Mouse (Mus musculus) adrenal gland, postnatal 25 days (tissue): ENCODE results near the gene Tcfl5. TPM values are rescaled to one million over a fixed set of nuclear protein-coding genes. Genes with fewer than 3 reads are reported as not detected.

ENCODE experiments used
- DNase-seq: peaks from one replicate; pipeline ENCODE4 v3.0.0; 2021; ENCODE audit warnings: mixed read lengths
- long read RNA-seq: library from polyadenylated mRNA; stranded (forward); transcript quantifications from one replicate; pipeline ENCODE4 v2.0.0, GENCODE M21; 2021
- total RNA-seq: library from RNA; stranded (reverse); gene quantifications from 2 replicates; pipeline ENCODE4 v1.2.3, GENCODE M21; 2021

Tcfl5 gene
- not detected in 2 replicates for total RNA-seq
- long read RNA-seq: 0 reads

DNA sequence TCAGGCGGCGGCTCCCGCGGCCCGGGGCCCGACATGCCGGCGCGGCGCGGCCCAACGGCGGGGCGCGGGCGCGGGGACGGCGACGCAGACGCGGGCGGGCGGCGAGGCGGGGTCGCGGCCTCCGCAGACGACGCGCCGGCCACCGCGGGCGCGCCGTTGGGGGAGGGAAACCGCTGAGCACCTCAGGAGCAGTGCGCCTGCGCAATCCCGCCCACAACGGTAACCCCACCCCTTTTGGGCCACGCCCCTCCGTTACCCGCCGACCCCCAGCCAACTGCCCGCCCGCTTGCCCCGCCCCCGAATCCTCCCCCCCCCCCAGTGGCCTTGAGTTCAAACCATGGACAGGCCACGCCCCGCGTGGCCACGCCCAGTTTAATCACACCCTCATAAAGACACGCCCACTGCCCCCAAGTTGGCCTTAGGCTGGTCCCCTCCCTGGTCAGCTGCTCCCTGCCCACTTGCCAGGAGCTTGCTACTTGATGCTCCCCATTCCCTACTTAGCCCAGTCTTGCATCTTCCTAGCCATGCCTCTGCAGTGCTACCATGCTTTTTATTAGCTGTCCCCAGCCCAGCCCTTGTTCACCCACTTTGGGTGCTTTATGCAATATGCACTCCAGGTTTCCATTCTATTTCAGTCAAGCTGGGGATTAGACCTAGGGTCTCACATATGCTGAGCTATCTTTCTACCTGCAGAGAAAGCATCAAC, at the start of gene Tcfl5:
TSS of gene Tcfl5 (minus strand) at position 154 of the 706 bp plus-strand sequence.
- no peak for DNase-seq

- DNase-seq: peak; percentile 32
Observed at GRCm38 (mm10) chr2:180689841-180690240, 47.3 kb upstream of the Tcfl5 start.

GRCm38 (mm10) chr2:180684031-180684430, 41.5 kb upstream of the Tcfl5 start:
- no peak for DNase-seq

DNA sequence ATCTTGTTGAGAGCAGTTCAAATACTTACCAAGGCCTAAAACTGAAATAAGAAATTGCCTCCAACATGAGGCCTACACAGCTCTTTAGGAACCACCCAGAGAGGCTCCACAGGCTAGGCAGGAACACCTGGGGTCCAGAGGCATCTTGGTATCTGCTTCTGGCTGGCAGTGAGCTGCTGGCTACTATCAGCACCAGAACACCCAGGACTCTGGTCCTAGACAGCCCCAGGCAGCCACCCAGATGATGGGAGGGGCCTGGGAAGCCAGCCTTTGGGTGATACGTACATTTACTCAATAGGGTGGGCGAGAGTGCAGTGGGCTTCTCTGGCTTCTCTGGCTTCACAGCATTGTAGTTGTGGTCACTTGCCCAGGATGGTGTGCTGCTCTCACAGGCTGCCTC, 41.0 kb upstream of the Tcfl5 start:
- DNase-seq: no peak

DNA sequence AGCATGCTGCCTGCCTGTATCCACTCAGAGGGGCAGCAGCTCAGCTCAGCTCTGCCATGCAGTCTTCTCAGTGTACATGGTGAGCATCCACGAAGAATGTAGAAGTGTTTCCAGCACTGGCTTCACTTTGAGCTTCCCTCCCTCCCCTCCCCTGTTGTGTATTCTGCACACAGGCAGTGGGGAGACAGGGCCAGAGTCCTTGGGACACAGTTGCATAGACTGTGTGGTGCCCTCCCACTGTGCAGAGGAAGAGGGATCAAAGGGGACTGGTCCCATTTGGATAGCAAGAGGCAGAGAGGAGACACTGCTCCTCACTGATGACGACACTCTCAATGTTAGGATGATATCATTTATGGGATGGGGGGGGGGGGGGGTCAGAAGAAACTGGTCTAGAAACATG, 38.7 kb upstream of the Tcfl5 start:
- no peak for DNase-seq

DNA sequence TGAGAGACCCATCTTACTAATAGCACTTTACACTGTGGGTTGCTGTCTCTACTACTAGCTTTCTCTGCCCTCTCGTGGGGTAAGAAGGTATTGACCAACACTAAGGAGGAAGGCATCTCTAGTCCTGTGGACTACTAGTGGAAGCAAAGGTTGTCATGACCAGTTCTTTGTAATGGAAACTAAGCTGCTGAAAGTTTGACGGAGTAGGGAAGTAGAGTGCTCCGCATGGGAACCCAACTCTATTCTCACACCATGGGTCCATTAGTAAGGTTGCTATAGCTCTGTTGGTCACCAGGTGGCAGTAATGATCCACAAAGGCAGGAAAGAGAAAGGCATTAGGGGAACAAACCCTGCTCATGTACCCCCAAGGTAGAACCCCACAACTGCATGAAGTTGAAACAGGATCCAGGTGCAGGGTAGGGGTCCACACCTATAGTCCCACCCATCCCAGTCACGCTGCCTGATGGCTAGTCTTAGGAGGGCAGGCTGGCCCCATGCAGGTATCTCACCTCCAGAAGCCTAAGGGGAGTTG, 36.2 kb upstream of the Tcfl5 start:
- peak; percentile 38 for DNase-seq

- DNase-seq: no peak
Observed at GRCm38 (mm10) chr2:180676706-180677105, 34.2 kb upstream of the Tcfl5 start.

- DNase-seq: no peak
Observed at GRCm38 (mm10) chr2:180662008-180662407, 19.5 kb upstream of the Tcfl5 start.

DNA sequence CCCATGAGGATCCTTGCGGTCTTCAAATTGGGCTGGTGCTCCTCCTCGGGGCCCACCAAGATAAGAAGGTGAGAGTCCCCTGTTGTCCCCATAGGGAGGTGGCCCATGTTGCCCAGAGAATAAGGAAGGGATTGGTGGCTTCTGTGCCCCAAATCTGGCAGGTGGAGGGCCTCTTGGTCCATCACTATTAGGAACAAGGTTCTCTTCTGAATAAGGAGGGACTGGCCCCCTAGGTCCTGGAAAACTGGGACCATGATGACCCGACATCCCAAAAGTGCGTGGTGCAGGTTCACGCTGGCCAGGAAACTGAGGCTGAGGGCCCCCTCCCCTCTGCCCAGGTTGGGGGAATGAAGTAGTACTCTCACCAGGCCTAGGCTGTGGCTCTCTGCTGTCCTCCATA, 18.0 kb upstream of the Tcfl5 start:
- DNase-seq: no peak

GRCm38 (mm10) chr2:180659353-180660150, 17.0 kb upstream of the Tcfl5 start:
- peak; percentile 25 for DNase-seq

GRCm38 (mm10) chr2:180658381-180658780, 15.9 kb upstream of the Tcfl5 start:
- no peak for DNase-seq

DNA sequence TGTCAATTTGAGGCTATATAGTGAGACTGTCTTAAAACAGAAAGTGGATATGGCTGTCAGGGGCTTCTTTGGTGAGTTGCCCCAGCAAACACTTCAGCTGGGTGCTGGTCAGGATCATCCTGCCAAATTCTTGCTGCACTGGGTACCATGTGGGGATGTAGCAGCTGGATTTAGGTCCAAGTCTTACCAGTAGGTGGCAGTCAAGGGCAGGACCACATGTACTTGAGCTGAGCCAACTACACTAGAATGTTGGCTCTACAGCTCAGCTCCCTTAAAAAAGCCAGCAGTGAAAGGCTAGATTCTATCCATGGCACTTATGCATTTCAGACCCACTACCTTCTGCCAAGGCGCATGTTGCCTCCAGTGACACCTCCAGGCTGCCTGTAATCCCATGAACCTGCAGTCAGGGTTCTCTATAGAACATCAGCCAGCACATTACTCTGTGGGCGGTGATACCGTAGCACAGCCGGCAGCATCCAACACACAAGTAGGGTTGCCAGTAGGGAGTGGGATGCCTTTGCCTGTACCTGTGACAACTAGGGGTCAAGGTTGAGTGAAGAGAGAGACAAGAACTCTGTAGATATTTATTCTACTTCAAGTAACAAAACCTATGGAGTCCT, 15.0 kb upstream of the Tcfl5 start:
- peak; percentile 65 for DNase-seq

- no peak for DNase-seq
Observed at GRCm38 (mm10) chr2:180655150-180655549, 12.6 kb upstream of the Tcfl5 start.

DNA sequence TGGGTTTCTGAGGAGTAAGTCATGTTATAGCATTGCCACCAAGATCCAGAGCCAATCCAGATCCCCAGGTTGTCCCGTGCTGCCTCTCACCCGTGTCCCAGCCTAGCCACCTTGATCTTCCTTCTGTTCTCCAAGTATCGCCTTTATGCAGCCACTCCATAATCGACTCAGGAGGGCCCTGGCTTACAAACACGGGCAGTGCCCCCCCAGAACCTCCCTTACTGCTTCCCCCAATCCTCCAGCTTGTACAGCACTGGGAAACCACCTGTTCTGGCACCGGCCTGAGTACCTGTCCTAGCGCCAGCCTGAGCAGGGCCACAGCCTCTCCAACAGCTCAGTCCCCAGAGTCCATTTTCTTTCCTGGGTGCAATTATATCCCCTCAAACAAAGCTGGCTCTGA, 12.2 kb upstream of the Tcfl5 start:
- DNase-seq: no peak

GRCm38 (mm10) chr2:180646841-180647240, 4.3 kb upstream of the Tcfl5 start:
- no peak for DNase-seq

DNA sequence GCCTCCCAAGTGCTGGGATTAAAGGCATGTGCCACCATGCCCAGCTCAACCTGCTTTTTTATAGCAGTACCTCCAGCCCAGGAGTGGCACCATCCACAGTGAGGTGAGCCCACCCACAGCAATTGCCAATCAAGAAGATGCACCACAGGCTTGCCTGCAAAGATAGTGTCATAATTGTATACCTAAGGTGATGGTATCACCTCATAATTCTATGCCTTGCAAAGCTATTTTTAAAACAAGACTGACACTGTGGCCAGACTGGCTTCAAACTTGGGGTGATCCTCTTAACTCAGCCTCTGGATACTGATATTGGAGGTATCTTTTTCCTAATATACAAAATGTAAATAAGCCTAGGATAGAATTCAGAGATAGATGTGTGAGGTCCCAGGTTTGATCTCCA, 1.1 kb upstream of the Tcfl5 start:
- no peak for DNase-seq

DNA sequence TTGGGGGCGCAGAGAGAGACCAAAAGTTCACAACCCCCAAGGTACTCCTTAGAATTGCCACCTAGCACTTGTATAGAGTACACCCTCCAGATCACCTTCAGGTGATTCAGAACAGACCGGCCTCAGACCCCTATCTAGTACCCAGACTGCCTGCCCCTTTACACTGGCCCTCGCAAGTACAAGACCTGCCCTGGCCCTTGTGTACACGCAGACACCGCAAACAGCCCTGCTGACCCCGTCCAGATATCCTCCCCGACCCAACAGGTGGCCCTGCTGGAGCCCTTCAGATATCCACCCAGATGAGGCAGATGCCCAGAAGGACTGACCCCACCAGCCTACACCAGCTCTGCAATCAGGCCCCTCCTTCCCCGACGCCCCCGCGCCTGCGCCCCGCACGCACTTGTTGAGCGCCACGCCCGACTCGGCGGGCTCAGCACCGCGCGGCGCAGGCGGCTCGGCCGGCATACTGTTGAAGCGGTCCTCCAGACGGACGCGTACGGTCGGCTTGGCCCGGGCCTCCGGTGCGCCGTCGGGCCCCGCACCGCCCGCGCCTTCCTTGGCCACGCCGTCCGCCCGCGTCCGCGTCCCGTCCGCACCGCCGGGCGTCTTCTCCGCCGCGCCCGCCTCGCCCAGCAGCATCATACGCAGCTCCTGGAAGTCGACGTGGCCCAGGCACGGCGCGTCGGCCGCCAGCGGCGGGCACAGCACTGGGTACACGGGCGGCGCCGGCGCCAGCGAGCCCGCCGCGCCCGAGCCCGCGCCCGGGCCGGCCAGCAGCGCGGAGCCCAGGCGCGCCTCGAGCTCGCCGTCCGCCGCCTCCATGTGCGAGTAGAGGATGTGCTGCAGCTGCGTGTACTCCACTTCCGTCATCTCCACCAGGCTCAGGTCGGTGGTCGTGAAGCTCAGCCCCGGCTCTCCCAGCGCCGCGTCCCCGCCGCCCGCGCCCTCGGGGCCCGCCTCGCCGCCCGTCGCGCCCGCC, 643 bp downstream of the Tcfl5 start:
- no peak for DNase-seq

DNA sequence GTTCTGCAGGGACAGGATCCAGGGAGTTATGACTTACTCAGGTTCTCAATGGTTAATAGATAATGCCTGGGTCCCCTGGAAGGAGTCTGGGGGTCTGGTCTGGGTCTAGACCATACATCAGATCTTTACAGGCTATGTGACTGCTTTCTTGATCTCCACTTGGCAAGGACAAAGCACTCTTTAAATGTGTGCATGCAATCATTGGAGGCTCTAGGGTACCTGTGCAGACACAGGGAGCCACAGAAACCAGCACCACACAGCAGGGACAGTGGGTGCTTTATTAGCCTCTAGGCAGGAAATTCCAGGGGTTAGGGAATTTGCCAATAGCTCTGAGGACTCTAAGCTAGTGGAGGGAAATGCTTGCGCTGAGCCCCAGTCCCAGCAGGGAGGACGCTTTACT, 30.6 kb downstream of the Tcfl5 start:
- DNase-seq: no peak

DNA sequence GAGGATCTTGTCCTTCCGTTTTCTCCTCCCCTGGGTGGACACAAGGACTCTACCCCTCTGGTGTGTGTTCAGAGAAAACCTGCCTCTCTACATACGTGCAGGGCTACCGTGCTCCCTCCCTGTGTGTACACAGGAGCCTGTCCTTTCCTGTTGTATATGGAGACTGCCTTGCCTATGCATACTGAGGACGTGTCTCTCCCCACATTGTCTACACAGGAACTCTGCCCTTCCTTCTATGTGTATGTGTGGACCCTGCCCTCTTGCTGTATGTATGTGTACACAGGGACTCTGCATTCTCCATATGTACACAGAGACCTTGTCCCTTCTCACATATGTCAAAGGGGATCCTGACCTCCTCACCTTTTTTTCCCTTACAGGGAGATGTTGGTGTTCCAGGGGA, 32.2 kb downstream of the Tcfl5 start:
- no peak for DNase-seq

GRCm38 (mm10) chr2:180604781-180605180, 37.7 kb downstream of the Tcfl5 start:
- no peak for DNase-seq

DNA sequence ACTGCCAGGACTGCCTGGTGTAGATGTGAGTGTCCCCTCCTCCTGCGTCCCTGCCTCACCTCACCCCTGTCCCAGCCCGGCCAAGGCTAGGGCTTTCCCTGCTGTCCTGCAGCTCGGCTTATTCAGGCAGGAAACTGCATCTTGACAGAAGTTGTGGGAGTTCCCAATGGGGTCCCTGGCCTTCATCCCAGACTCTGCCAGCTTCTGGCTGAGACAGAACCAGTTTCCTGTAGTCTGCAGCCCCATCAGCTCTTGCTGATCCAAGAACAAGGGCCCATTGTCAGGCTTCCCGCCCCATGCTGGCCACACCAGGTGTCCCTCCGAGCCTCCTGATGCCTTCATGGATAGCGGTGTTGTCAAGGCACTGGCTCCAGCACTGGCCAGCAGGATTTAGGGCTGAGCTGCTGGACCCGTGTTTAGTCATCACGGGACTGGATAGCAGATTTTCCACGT, 41.9 kb downstream of the Tcfl5 start:
- no peak for DNase-seq
